Mouse (Mus musculus): ENCODE data around the gene Fnbp1. TPM values are rescaled to one million over a fixed set of nuclear protein-coding genes. Genes with fewer than 3 reads are reported as not detected.
A peak's percentile ranks its signal among the peaks of the same experiment; 100 is the strongest.

The Fnbp1 gene
- polyA plus RNA-seq, 1 experiment from 2014 or later: 21.1 TPM

GRCm38 (mm10) chr2:31006434-31006833 is 135.4 kb downstream of the Fnbp1 start:
- Histone ChIP-seq H3K36me3 (ENCODE audit: insufficient read depth) (0 out of 2 replicates have a peak, but pooled peaks cover 11% of the 10 kb centered on the region), H3K4me2 (no peak overlapping the region), H3K4me3 (ENCODE audit: low read depth, low read length) (no peak overlapping the region), H3K9me3 (ENCODE audit: low read depth, low read length) (no peaks in the 10 kb centered on the region), H3K27me3 (ENCODE audit: insufficient read depth, low read length) (no peaks in the 10 kb centered on the region), H3K4me1 (ENCODE audit: insufficient read depth) (no peaks in the 10 kb centered on the region), H3K27ac (ENCODE audit: low read depth) (no peak overlapping the region), H3K9ac (no peak overlapping the region; the same call in 1 of the 2 replicates)
- WGBS: 48% methylated on average over 5 of the region's 5 CpGs
- TF ChIP-seq CTCF (IDR thresholded peaks at IDR 0.05; ENCODE audit: low read depth): no peak
- peak; percentile 8 for DNase-seq
- peak; percentile 49; the same call in 1 of the 2 replicates for ATAC-seq (ENCODE audit: insufficient read depth)

DNA sequence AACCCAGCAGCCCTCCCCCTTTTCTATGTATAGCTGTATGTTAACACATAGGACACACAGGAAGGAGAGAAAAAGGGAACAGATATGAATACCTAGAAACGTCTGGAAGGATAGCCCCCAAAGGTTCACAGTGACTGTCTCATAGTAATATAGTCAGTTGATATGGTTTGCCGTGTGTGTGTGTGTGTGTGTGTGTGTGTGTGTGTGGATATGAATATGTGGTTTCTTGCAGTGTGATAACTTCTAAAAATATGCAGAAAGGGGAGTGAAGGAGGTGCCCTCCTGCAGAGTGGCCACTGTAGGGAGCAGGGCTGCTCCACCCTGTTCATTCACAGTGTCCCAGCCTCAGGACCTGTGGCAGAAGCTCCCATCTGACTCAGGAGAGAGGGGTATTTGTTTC is 136.4 kb downstream of the Fnbp1 start:
- no peaks in the 10 kb centered on the region for H3K27me3 ChIP-seq (ENCODE audit: insufficient read depth, low read length)
- H3K9ac ChIP-seq: no peak overlapping the region
- H3K9me3 ChIP-seq (ENCODE audit: low read depth, low read length): no peaks in the 10 kb centered on the region
- no peak overlapping the region for H3K4me2 ChIP-seq
- DNase-seq (no peak), ATAC-seq (ENCODE audit: insufficient read depth) (no peak)
- H3K4me3 ChIP-seq (ENCODE audit: low read depth, low read length): no peak overlapping the region
- H3K36me3 ChIP-seq (ENCODE audit: insufficient read depth): 0 out of 2 replicates have a peak, but pooled peaks cover 10% of the 10 kb centered on the region
- H3K27ac ChIP-seq (ENCODE audit: low read depth): no peak overlapping the region
- TF ChIP-seq CTCF (IDR thresholded peaks at IDR 0.05; ENCODE audit: low read depth): no peak
- no peaks in the 10 kb centered on the region for H3K4me1 ChIP-seq (ENCODE audit: insufficient read depth)
- WGBS: 67% methylated on average over 2 of the region's 2 CpGs

- Histone ChIP-seq H3K36me3 (ENCODE audit: insufficient read depth) (0 out of 2 replicates have a peak, but pooled peaks cover 12% of the 10 kb centered on the region), H3K9me3 (ENCODE audit: low read depth, low read length) (no peaks in the 10 kb centered on the region), H3K27me3 (ENCODE audit: insufficient read depth, low read length) (no peaks in the 10 kb centered on the region), H3K4me3 (ENCODE audit: low read depth, low read length) (no peak overlapping the region), H3K4me2 (no peak overlapping the region), H3K4me1 (ENCODE audit: insufficient read depth) (no peaks in the 10 kb centered on the region), H3K27ac (ENCODE audit: low read depth) (no peak overlapping the region), H3K9ac (no peak overlapping the region)
- TF ChIP-seq CTCF (IDR thresholded peaks at IDR 0.05; ENCODE audit: low read depth): no peak
- DNase-seq (no peak), ATAC-seq (ENCODE audit: insufficient read depth) (no peak)
- WGBS: 90% methylated on average over 10 of the region's 10 CpGs
Measured at GRCm38 (mm10) chr2:31002857-31003256, 139.0 kb downstream of the Fnbp1 start.

- H3K4me3 ChIP-seq (ENCODE audit: low read depth, low read length): no peak overlapping the region
- no peak for DNase-seq
- H3K36me3 ChIP-seq (ENCODE audit: insufficient read depth): 0 out of 2 replicates have a peak, but pooled peaks cover 4% of the 10 kb centered on the region
- H3K9me3 ChIP-seq (ENCODE audit: low read depth, low read length): no peaks in the 10 kb centered on the region
- no peak for ATAC-seq (ENCODE audit: insufficient read depth)
- no peak overlapping the region for H3K4me2 ChIP-seq
- H3K27me3 ChIP-seq (ENCODE audit: insufficient read depth, low read length): no peaks in the 10 kb centered on the region
- no peaks in the 10 kb centered on the region for H3K4me1 ChIP-seq (ENCODE audit: insufficient read depth)
- WGBS: 62% methylated on average over 8 of the region's 8 CpGs
- TF ChIP-seq CTCF (IDR thresholded peaks at IDR 0.05; ENCODE audit: low read depth): no peak
- no peak overlapping the region for H3K9ac ChIP-seq
- H3K27ac ChIP-seq (ENCODE audit: low read depth): no peak overlapping the region
Measured at GRCm38 (mm10) chr2:30998443-30999260, 143.2 kb downstream of the Fnbp1 start.

GRCm38 (mm10) chr2:30995432-30995996 is 146.3 kb downstream of the Fnbp1 start:
- ATAC-seq (ENCODE audit: insufficient read depth): no peak
- Histone ChIP-seq H3K9me3 (ENCODE audit: low read depth, low read length) (no peaks in the 10 kb centered on the region), H3K36me3 (ENCODE audit: insufficient read depth) (0 out of 2 replicates have a peak, but pooled peaks cover 4% of the 10 kb centered on the region), H3K27ac (ENCODE audit: low read depth) (no peak overlapping the region), H3K4me1 (ENCODE audit: insufficient read depth) (no peaks in the 10 kb centered on the region), H3K4me2 (no peak overlapping the region), H3K9ac (no peak overlapping the region), H3K4me3 (ENCODE audit: low read depth, low read length) (no peak overlapping the region), H3K27me3 (ENCODE audit: insufficient read depth, low read length) (no peaks in the 10 kb centered on the region)
- TF ChIP-seq CTCF (IDR thresholded peaks at IDR 0.05; ENCODE audit: low read depth): no peak
- peak; percentile 8 for DNase-seq
- WGBS: 77% methylated on average over 11 of the region's 11 CpGs

DNA sequence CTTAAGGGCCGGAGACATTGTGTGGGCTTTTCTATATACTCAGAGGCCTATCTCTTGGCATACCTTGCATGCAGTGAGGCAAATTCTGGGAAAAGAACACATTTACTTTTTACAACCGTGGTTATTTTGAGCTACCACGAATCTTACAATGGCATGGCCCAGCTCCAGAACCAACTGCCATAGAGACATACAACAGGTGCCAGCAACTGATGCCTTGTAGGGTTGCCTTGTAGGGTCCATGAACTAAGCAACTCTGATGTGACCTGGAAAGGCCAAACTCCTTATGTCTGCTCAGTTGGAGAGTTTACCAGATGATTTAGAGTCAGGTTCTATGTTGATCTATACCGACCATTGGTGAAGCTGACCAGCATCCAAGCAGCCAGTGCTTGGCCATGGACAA is 147.0 kb downstream of the Fnbp1 start:
- no peak overlapping the region for H3K4me3 ChIP-seq (ENCODE audit: low read depth, low read length)
- 89% methylated on average over 4 of the region's 4 CpGs for WGBS
- DNase-seq (no peak), ATAC-seq (ENCODE audit: insufficient read depth) (no peak)
- no peak overlapping the region for H3K4me2 ChIP-seq
- no peaks in the 10 kb centered on the region for H3K9me3 ChIP-seq (ENCODE audit: low read depth, low read length)
- no peak overlapping the region for H3K27ac ChIP-seq (ENCODE audit: low read depth)
- no peaks in the 10 kb centered on the region for H3K27me3 ChIP-seq (ENCODE audit: insufficient read depth, low read length)
- no peaks in the 10 kb centered on the region for H3K36me3 ChIP-seq (ENCODE audit: insufficient read depth)
- no peaks in the 10 kb centered on the region for H3K4me1 ChIP-seq (ENCODE audit: insufficient read depth)
- TF ChIP-seq CTCF (IDR thresholded peaks at IDR 0.05; ENCODE audit: low read depth): no peak
- no peak overlapping the region for H3K9ac ChIP-seq

GRCm38 (mm10) chr2:30990221-30990620 is 151.6 kb downstream of the Fnbp1 start:
- H3K4me3 ChIP-seq (ENCODE audit: low read depth, low read length): no peak overlapping the region

More at GRCm38 (mm10) chr2:30990221-30990620, 151.6 kb downstream of the Fnbp1 start:
- no peaks in the 10 kb centered on the region for H3K9me3 ChIP-seq (ENCODE audit: low read depth, low read length)
- H3K36me3 ChIP-seq (ENCODE audit: insufficient read depth): no peaks in the 10 kb centered on the region
- ATAC-seq (ENCODE audit: insufficient read depth) (no peak), DNase-seq (no peak)
- no peak overlapping the region for H3K27ac ChIP-seq (ENCODE audit: low read depth)
- 73% methylated on average over 9 of the region's 9 CpGs for WGBS
- no peaks in the 10 kb centered on the region for H3K4me1 ChIP-seq (ENCODE audit: insufficient read depth)
- no peak overlapping the region for H3K4me2 ChIP-seq
- no peak for TF ChIP-seq CTCF (IDR thresholded peaks at IDR 0.05; ENCODE audit: low read depth)
- H3K27me3 ChIP-seq (ENCODE audit: insufficient read depth, low read length): no peaks in the 10 kb centered on the region
- no peak overlapping the region for H3K9ac ChIP-seq
